Mouse (Mus musculus) cortical plate, adult 2 months (tissue): Measurements from ENCODE around the gene Vamp4.

ENCODE experiments used
- CTCF ChIP-seq: fragments of 200-500 bp; IDR thresholded peaks from 2 replicates; pipeline ENCODE4 v1.5.1; 2011; ENCODE audit warnings: mild to moderate bottlenecking, control low read depth, low read length; ENCODE audit not compliant: insufficient read depth; ENCODE audit errors: extremely low read depth
- POLR2A ChIP-seq: fragments of 200-500 bp; IDR thresholded peaks from 2 replicates; pipeline ENCODE4 v1.6.1; 2011; ENCODE audit warnings: mild to moderate bottlenecking, low read length, control low read depth; ENCODE audit not compliant: insufficient read depth; ENCODE audit errors: extremely low read depth

DNA sequence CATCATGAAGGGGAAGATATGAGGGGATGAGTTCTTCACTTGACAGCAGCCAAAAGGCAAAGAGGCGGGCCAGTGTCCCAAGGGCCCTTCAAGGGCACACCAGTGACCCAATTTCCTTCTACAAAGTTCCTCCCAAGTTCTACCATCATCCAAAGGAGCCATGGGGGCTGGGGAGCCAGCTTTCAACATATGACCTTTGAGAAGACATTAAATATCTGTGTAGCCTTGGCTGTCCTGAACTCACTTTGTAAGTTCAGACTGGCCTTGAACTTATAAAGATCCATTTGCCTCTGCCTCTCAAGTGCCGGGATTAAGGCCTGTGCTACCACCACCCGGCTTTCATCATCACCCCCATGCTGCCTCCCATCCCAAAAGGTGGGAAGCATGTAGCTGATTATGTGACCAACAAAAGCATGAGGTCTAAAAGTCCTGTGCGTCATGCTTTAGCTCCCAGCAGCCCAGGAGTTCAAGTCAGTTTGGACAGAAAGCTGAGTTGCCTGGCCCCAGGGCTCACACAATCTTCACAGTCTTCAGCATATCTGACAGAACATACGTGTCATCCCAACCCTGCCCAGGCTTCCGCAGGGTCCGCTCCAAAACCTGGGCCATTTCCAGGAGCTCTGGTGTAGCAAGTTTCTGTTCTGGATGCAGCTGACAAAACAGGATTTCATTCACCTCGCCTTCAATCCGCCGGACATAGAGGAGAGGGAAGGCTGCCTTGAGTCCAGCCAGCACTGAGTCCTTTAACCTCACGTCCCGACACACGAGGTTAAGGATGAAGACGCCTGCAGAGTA lies 36.4 kb upstream of the Vamp4 start:
- TF ChIP-seq POLR2A (no peak), CTCF (no peak)
